Mouse (Mus musculus) adrenal gland, postnatal 25 days (tissue): Measurements from ENCODE around the gene Stard13. TPM values are rescaled to one million over a fixed set of nuclear protein-coding genes. Genes with fewer than 3 reads are reported as not detected.

Source experiments
- DNase-seq: peaks from one replicate; pipeline ENCODE4 v3.0.0; 2021; ENCODE audit warnings: mixed read lengths
- total RNA-seq: library from RNA; stranded (reverse); gene quantifications from 2 replicates; pipeline ENCODE4 v1.2.3, GENCODE M21; 2021

Stard13 gene
- total RNA-seq, 1 experiment from 2014 or later = 22.6 TPM

DNA sequence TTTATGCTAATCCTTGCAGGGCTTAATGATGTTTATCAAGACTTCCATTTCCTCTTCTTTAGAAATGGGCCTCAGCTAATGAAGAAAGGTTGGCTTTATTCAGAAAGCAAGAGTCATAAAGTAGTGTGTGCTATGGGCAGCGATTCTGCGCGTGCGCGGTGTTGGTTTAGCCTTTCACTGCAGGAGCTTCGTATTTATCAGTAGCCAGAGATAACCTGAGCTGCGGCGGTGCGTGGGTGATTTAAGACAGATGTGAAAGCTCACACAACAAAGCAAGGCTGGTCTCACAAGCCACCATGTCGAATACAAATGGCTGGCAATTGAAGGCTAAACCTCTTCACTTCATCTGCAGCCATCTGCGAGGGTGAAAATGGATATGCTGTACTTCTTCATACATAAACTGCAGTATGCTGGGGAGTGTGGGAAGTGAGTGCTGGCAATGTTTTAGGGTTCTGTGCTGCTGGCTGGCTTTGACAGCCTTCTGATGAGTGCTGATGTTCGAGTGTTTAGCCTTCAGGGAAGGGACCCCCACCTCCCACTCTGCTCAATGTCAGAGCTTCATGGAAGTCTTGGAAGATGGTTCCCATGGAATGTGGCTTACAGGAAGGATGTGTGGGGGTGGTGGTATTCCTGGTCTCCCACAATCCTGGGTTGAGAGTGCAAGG is 177.2 kb downstream of the Stard13 start:
- no peak for DNase-seq

DNA sequence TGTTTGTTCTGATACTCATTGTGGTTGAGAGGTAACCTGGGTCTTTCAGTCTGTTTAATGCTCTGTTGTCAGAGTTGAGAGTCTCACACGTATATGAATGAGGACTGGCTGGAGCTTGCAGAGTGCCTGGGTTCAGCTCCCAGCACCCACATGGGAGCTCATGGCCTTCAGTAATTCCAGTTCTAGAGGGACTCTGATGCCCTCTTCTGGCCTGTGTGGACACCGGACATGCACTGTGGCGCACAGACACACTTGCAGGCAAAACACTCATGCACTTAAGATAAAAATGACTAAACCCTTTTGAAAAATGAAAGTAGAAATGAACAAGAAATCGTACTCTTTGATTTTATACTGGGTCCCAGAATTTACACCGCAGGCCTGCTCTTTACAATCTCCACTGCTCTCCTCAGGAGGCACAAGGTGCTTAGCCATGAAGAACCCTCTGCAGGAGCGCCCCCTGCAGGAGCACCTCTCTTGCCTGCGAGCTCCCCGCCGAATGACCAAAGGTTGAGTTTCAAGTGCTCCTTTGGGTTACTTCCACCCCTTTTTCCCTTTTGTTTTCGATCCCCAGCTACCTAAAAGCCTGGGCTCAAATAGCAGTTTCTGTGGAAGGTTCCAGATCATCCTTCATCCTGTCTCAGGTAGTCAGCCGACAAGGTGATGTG is 178.1 kb downstream of the Stard13 start:
- DNase-seq = no peak

DNA sequence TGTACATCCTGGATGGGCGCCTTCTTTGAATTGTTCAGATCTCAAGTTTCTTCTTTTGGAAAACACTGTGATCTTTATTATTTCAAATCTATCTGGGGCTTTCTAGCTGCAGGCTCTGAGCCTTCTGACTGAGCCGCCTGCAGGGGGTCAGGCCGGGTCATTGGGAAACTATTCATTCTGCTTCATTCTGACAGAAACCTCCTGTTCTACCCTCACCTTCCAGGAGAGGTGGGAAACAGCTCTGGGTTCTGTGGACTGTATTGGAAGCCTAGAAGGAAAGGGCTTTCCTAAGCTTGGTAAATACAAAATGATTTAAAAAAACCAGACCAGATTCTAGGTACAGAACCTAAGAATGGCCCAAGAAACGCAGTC is 178.9 kb downstream of the Stard13 start:
- no peak for DNase-seq

DNA sequence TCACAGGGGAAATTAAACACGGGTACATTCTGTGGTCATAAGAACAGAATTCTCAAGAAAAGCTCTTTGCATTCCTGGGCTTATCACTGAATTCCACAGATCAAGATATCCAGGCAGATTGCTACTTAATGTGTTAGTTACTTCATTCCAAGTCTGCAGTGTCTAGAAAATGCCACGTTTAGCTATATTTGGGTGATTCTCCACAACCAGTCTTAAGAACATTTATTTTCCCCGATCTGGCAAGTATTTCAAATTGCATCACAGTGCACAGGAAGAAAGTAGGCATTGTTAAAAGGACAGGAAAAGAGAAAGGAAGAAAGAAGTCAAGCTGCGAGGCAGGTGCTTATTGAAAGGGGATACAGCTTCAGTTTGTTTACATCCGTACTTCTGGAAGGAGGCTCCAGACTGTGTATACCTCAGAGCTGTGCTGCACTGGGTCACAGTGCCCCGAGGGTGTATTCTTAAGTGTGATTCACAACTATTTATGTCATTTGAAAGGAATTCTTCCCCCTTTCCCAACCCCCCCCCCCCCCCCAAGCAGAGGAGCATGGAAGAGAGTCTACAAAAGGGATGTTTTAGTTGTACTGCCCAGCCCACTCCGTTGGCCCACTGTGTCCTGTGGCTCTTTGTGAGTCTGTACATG is 179.4 kb downstream of the Stard13 start:
- DNase-seq = no peak

DNA sequence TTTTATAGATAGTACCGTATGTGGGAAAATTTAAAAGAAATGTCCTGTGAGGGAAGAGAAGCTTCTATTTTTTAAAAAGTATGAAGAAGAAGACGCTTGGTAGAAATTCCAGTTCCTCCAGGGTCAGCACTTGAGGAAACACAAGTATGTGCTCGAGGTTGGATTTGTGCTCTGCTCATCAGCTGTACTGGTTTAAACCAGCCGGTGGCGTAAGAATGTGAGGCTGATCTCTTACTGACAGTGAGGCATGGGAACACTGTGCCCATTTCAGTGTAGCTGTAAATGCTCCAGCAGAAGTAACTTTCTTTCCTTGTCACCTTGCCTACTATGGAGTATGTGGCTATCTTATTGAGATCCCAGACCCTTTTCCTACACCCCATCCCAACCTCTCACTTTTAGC is 180.4 kb downstream of the Stard13 start:
- DNase-seq = no peak

DNA sequence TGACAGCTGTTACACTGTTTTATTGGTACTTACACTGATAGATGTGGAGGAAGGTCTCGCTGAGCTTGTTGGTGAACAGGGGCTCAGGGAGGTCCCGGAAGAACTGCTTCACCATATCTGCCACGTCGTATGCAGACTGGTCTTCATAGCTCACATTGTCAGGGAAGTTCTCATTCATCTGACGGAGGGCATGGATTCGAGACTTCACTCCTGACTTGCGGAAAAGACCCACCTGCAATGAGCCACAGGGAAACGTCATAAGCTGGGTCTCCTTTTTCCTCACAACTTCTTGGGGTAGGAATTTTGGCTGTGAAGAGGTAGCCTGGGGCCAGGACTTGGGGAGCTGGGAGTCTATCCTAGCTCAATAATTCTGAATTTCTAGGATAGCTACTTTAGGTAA is 181.3 kb downstream of the Stard13 start:
- no peak for DNase-seq

DNA sequence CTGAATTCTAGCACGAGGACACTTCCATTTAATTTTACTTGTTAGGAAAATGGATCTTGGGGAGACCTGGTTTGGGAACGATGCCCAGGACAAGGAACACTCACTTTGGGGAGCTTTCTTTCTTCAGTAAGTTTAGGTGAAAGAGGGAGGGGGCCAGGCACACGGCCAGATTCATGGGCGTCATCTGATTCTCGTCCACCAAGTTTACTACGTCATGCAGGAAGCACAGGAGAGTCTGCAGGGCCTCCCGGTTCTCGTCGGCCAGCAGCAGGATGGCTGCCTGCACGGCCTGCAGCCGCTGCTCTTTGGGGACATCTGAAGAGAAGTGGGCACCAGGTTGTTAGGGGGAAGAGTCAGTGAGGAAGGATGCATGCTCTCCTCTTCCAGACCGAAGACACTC is 186.1 kb downstream of the Stard13 start:
- no peak for DNase-seq

DNA sequence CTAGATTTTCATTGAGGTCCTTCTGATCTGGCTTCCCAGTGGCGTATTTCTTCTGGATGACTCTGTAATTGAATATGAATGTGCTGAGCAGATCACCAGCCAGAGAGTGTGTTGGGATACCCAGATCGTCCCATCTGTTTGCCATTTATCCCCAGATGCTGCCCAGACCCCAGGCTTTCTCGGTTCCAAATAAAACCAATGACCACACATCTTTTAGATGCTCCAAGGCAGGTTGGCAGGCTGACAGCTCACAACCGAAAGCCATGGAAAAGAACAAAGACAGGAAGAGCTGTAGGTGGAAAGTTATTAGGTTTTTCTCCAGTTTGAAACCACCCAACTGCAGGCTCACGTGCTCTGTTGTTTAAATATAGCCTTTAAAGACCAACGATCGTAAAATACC is 186.7 kb downstream of the Stard13 start:
- DNase-seq = no peak

DNA sequence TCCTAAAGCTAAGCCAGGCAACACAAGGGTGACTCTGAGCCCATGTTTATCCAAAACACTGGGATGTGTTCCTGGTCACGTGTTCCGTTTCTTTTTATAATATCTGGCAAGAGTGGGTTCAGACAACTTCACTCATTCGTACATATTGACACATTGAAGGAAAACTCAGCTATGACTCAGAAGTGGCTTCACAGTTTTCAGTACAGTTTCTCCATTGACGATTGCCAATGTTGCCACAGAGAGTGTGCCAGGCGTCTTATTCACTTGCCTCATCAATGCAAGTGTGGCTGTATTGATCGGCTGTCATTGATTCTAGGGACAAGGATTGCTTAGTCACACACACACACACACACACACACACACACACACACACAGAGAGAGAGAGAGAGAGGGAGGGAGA is 187.5 kb downstream of the Stard13 start:
- no peak for DNase-seq

DNA sequence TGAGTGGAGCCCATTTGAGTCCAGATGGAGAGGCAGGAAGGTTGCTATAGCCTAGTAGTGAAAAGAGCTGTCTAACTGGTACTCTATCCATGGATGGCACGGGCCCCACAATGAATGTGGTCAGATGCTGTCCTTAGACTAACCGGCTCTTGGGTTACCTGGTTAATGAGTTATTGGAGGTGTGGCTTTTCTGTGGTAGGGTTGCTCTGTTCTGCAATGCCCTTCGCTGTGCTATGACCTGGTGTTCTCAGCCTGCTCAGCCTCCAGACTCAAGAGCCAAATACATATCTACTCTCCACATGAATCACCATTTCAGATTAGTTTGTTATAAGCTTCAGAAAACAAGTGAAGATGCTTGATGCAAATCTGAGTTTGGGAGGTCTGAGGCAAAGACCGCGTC is 190.7 kb downstream of the Stard13 start:
- no peak for DNase-seq

DNA sequence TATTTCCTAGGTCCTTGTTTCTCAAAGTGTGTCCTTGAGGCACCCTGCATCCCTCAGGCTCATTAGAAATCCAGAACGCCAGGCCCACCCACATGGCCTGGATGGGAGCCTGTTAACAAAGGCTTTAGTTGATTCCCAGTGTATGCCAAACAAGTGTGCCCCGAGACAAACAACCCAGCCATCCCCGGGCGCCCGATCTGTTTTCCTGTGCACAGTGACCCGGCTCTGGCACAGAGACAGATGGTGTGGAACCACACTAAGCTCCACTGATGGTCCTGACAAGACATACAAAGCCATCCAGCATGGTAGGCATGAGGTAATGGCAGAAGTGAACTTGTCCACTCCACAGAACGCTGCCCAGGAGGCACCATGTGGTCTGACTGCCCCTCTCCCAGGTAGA is 195.8 kb downstream of the Stard13 start:
- no peak for DNase-seq

DNA sequence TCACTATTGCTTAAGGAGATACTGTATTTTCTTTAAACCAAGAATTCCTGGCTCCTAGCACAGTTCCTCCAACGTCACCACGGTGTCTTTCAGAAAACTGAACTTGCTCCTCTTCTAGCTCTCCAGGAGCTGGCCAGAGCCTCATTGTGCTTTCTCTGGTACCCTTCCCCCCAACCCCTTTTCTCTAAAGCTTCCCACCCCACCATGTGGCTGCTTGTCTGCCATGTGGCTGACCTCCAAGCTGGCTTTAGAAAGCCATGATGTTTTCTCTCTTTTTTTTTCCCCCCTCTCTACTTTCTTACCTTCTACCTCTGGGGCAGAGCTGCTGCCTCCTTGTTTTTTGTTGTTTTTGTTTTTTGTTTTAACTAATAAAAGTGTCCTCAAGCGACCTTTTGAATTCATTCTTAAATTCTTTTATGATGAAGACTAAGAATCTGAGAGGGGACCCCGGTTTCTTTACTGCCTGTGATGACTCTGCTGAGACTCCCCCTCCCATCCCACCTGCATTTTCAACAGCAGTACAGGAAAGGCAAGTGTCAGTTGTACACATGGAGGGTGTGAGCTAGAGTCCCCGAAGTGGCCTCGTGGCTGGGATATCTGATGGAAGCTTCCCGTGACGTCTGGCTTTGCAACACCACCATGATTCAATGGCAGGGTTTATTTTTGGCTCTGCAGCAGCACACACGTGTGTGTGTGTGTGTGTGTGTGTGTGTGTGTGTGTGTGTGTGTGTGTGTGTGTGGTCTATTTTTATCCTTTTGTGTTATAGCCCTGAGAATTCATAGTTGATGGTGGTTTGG is 198.7 kb downstream of the Stard13 start:
- no peak for DNase-seq

DNA sequence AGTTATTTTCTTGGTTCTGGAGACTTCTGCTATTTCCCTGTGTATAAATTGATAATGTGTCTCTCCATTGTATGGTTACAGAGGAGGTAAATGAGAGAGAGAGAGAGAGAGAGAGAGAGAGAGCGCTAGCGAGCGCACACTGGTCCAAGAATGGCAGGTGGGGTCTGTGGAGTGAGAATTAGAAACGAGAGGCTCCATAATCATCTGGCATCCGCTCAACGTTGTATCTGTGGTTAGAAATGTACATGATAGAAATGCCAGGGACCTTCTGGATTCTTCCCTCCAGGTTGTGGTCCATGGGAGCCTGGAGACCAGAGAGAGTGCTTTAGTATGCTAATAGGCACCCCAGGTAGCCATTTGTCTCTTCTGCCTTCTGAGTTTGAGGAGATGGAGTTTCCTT is 204.7 kb downstream of the Stard13 start:
- DNase-seq = no peak

DNA sequence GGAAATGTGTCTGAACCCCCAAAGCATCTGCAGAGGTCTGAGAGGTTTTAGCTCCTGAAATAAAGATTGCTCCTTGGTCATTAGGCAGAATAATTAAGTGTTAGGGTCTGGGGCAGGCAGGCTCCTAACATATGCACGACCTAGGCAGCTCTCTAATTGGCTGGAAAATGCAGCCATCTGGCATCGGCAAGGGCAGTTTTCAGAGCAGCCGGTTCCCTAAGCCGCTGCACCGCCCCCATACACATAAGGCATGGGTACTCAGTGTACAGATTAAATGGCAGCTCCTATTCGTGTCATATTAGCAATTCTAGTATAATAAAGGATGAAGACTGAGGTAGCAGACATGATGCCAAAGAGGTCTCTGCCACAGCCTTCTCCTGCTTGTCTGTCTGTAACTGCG is 206.5 kb downstream of the Stard13 start:
- no peak for DNase-seq

DNA sequence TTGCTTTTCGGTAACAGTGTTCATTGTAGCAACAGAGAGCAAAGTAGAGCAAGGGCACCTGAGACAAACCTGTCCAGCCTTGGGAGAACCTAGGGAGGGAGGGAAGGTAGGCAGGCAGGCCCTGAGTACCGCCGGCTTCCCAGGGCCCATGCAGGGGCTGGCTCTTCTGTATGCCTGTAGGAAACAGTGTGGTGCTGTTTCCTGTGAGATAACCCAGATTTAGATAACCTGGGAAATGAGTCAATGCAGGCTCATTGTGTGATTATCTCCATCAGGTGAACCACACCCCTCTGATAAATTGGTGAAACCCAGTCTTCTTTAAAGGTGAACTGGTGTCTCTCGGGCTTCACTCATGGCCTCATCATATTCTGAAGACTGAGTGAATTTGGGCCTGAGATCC is 207.6 kb downstream of the Stard13 start:
- DNase-seq = no peak

DNA sequence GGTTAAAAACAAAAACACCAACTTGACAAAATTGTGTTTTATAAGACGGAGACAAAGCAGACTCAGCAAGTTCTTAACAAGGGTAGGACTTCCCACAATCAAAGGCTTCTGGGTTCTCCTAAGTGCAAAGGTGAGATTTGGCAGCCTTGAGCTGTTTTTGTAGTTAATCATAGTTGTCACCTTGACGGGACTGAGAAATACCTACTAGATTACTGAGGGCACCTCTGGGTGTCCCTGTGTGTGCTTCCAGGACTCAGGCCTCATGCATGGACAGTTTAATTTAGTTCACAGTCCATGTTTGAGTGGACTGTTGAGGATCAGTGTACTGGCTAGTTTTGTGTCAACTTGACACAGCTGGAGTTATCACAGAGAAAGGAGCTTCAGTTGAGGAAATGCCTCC is 209.2 kb downstream of the Stard13 start:
- no peak for DNase-seq

DNA sequence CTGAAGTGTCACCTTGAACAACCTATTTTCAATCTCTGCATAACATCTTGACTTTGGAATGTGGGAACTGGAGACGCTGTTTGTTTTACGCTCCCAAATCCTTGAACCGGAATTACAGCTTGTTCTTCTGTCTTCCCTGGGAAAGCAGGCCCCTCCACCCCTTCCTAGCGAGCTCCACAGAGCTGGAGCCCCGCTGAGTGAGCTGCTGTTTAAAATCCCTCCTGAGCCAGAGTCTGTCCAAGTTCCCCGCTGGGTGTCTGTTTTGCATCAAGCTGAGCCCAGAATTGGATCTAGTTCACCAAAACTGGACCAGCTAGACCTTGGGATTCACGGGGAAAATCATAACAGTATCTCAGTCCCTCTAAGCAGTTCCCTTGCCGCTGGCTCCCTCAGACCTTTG is 210.2 kb downstream of the Stard13 start:
- DNase-seq = no peak

DNA sequence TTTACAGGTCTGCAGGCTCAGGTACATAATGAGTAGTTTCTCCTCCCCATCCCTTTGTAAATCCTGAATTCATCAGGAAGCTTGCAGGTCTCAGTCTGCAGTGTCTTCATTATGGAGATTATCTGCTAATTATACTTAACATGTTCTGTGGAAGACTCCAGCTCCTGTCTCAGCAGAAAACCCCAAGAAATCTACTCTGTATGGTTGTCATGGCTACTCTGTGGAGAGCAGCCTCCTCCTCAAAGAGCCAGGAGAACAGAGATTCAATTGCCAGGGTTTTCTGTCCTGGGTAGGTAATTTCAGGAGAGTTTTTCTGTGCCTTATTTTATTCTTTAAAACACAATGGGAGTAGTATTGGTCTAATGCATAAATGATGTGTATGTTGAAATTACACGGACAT is 210.7 kb downstream of the Stard13 start:
- DNase-seq = no peak

DNA sequence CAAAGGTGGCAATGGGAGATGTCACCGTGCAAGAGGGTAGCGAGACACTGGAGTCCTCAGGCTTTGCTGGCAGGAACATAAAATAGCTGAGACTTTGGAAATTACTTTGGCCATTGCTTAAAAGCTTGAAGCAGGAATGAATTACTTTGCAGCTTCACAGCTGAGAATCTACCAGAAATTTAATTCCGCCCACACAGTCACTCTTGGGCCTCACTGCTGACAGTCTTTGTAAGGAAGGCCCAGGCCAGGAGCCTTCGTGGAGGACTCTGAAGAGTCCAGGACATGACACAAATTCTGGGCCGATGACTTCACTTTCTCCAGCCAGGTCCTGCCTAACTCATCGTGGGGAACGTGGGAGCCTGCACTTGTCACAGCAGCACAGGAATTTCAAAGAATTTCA is 211.6 kb downstream of the Stard13 start:
- no peak for DNase-seq

DNA sequence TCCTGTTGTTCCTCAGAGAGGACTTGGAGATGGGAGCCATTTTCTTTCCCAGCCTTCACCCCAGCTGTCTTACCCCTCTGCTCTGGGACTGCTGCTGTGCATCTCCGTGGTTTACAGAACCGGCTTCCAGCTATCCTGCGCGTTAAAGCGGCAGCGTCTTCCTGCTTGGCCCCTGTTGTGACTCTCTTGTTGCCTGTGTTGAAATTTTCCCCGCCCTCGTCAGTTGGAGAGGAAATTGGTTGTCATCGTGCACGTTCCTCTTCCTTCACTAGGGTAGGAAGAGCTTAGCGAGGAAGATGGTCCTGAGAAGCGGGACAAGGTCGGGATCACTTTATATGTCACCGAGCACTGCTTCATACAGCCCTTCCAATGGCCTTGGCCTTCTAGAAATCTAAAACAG is 212.8 kb downstream of the Stard13 start:
- DNase-seq = no peak

DNA sequence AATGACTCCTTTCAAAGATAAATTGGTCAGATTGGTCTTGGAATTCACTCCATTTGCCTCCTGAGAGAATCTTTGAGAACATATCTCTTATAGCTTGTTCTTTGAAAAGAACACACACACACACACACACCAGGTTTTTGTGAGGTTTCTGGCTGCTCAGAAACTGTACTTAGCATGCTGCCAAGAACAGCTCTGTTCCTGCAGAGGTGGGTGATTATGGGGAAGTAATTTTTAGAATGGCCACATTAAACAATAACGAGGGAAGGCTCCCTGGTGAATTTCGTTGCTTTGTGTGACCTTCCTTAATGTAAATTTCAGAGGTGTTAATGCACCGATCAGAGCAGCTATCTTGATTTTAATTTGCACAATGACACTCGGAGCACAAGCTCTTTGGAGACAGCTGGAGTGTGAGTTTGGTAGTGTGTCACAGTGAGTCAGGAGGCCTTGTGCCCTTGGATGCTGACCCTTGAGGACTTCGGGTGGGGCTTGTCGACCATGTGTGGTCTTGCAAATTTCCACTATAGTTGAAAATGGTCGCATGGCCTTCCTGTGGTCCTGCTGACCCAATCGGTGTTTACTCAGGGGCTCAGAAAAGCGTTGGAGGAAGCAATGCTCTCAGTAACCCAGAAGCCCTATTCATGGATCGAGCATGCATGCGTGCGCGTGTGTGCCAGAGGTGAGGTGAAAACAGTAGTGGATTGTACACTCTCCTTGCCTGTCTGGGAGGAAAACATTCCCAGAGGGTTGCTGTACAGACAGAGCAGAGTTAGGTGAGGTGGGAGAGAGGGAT is 213.4 kb downstream of the Stard13 start:
- no peak for DNase-seq

DNA sequence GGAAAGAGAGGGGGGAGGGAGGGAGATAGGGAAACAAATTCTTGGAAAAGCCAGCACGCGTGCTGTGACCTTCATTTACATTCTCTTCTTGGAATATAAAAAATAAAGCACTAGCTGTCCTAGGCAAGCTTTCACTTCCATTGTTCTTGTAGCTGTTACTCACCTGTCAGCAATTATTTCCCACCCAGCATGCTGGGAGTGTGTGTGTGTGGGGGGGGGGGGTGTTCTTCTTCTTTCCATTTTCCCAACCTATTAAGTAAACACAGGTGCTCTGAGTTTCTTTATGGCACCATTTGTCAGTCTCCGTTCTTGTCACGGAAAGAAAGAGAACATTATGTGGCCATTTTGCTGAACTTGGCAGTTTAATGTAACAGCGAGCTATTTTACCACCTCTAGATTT is 214.7 kb downstream of the Stard13 start:
- no peak for DNase-seq
